20 mouse cellular contexts compared by ENCODE assay signal in genomic region chr2:84837107-84837506, GRCm38 (mm10). TPM values are rescaled to one million over a fixed set of nuclear protein-coding genes. Genes with fewer than 3 reads are reported as not detected.
DNase-seq lines count a peak whose midpoint lies in the region; ATAC-seq and TF ChIP-seq lines count a peak whose summit lies in the region.
"Had no signal": no experiment of that assay in that cellular context is flagged by ENCODE, and none has a peak within 500 bp of the region (broad histone marks: within the 10 kb centered on the region; RNA-seq: fewer than 3 reads in every experiment).

No protein-coding gene starts in this region.

- H3K4me3 ChIP-seq in midbrain, embryonic 11.5 days (ENCODE audit: low read depth, low read length): no peak overlapping the region
- no peak overlapping the region for H3K4me3 ChIP-seq in midbrain, embryonic 15.5 days
- H3K4me3 ChIP-seq in spleen, adult 2 months (ENCODE audit: extremely low read depth, insufficient read depth, insufficient read length): no peak overlapping the region
- H3K4me3 ChIP-seq: forebrain, embryonic 10.5 days; heart, embryonic 15.5 days; left cerebral cortex, adult 2 months had no signal

- intact Hi-C loops in heart, postnatal 10 days (cut with DNase I): loop anchor here (10.0 kb wide), 1 partner anchor 168 kb away; no protein-coding TSS in a partner anchor

- H3K27me3 ChIP-seq in midbrain, embryonic 11.5 days (ENCODE audit: control insufficient read depth, insufficient read depth, low read length): peaks cover 19% of the 10 kb centered on the region
- H3K27me3 ChIP-seq in midbrain, embryonic 15.5 days (replicated peaks): peaks cover 44% of the 10 kb centered on the region
- H3K27me3 ChIP-seq in spleen, adult 2 months (ENCODE audit: control insufficient read depth, insufficient read depth, low read length): no peaks in the 10 kb centered on the region; the same call in 1 of the 2 replicates

- 69% methylated on average over 8 of the region's 8 CpGs for WGBS in midbrain, embryonic 11.5 days
- 69% methylated on average over 8 of the region's 8 CpGs for WGBS in midbrain, embryonic 15.5 days
- WGBS in spleen, adult 2 months: 39% methylated on average over 8 of the region's 8 CpGs

- no peak for TF ChIP-seq CTCF in spleen, adult 2 months (IDR thresholded peaks at IDR 0.05; ENCODE audit: extremely low read depth, insufficient read depth, insufficient read length, insufficient replicate concordance)

- H3K4me1 ChIP-seq in midbrain, embryonic 11.5 days (ENCODE audit: control insufficient read depth, insufficient read depth, low read length): peaks cover 14% of the 10 kb centered on the region
- peaks cover 21% of the 10 kb centered on the region for H3K4me1 ChIP-seq in midbrain, embryonic 15.5 days
- peaks cover 16% of the 10 kb centered on the region for H3K4me1 ChIP-seq in spleen, adult 2 months (ENCODE audit: control insufficient read depth, insufficient read depth, insufficient read length)

- no peak for ATAC-seq in midbrain, embryonic 11.5 days (ENCODE audit: low FRiP score)
- no peak for ATAC-seq in midbrain, embryonic 15.5 days (replicated peaks)
- ATAC-seq in megakaryocyte progenitor cell, adult 5-6 weeks (replicated peaks; ENCODE audit: poor library complexity): no peak

- no peak overlapping the region for H3K9ac ChIP-seq in midbrain, embryonic 11.5 days (ENCODE audit: low read length)
- H3K9ac ChIP-seq in midbrain, embryonic 15.5 days: no peak overlapping the region
- H3K9ac ChIP-seq: heart, embryonic 15.5 days had no signal

- no peak overlapping the region for H3K27ac ChIP-seq in midbrain, embryonic 11.5 days (ENCODE audit: low read depth, low read length)
- no peak overlapping the region for H3K27ac ChIP-seq in midbrain, embryonic 15.5 days
- peak overlapping the region; percentile 36; the same call in 1 of the 2 replicates for H3K27ac ChIP-seq in spleen, adult 2 months (ENCODE audit: insufficient read depth, low read length)
- H3K27ac ChIP-seq: forebrain, embryonic 10.5 days; heart, embryonic 15.5 days; left cerebral cortex, adult 2 months; stomach, postnatal 0 days had no signal

- TF ChIP-seq POLR2A in spleen, adult 2 months (IDR thresholded peaks at IDR 0.05; ENCODE audit: low read depth, low read length): no peak

- DNase-seq in midbrain, embryonic 11.5 days (ENCODE audit: low spot score, missing footprints): peak; percentile 76
- DNase-seq in ZHBTc4 (ENCODE audit: low read depth, low spot score): peak; percentile 85
- DNase-seq in spleen, adult 2 months (ENCODE audit: low read depth in 1 of 2, low spot score in 2 of 2): peak; percentile 28 to 65
- peak; percentile 69 to 82 for DNase-seq in thymus, postnatal 36 days
- no peak for DNase-seq in heart, postnatal 10 days
- DNase-seq: adrenal gland, postnatal 10 days; cerebellum, adult 8-10 months; heart, adult 18-20 months; lung, postnatal 14 days had no signal

- no peak overlapping the region for H3K4me2 ChIP-seq in midbrain, embryonic 11.5 days
- H3K4me2 ChIP-seq in midbrain, embryonic 15.5 days: no peak overlapping the region
- H3K4me2 ChIP-seq: heart, embryonic 15.5 days had no signal

- no peaks in the 10 kb centered on the region for H3K9me3 ChIP-seq in midbrain, embryonic 11.5 days (ENCODE audit: control insufficient read depth, low read length)
- H3K9me3 ChIP-seq in midbrain, embryonic 15.5 days: no peaks in the 10 kb centered on the region
- H3K9me3 ChIP-seq: forebrain, embryonic 10.5 days; heart, embryonic 15.5 days had no signal

- H3K36me3 ChIP-seq in midbrain, embryonic 11.5 days (ENCODE audit: control insufficient read depth, insufficient read depth, low read length): no peaks in the 10 kb centered on the region
- H3K36me3 ChIP-seq in midbrain, embryonic 15.5 days (replicated peaks): no peaks in the 10 kb centered on the region
- H3K36me3 ChIP-seq in spleen, adult 2 months (ENCODE audit: control insufficient read depth, insufficient read depth, low read length): no peaks in the 10 kb centered on the region
- H3K36me3 ChIP-seq: forebrain, embryonic 10.5 days; heart, embryonic 15.5 days had no signal

RNA-seq across cellular contexts. Expression of gene Slc43a1, which starts 1.5 kb away (rescaled TPM):
- 16.3 and 18.6 TPM in 2 replicates for polyA plus RNA-seq in midbrain, embryonic 11.5 days (2014; fragmentation: Nextera tagmentation; extraction: Ambion mirVana)
- 1.2 and 1.9 TPM in 2 replicates for polyA plus RNA-seq in midbrain, embryonic 15.5 days (2015; fragmentation: Nextera tagmentation; extraction: Ambion mirVana)
- 59.6 and 70.0 TPM in 2 replicates for polyA plus RNA-seq in spleen, adult 2 months (2012; rRNA removed)
- 25.7 and 33.4 TPM in 2 replicates for total RNA-seq in megakaryocyte progenitor cell, adult 5-6 weeks (2015)
- 14.2 and 15.0 TPM in 2 replicates for total RNA-seq in megakaryocyte progenitor cell, adult 5-6 weeks (2017)
- 1 to 10 TPM; 2.2 to 3.4 TPM for total RNA-seq in heart, postnatal 10 days (2021)

RNA-seq across cellular contexts. Expression of gene Timm10, which starts 10.3 kb away (rescaled TPM):
- 38.1 and 43.1 TPM in 2 replicates for polyA plus RNA-seq in midbrain, embryonic 11.5 days (2014; fragmentation: Nextera tagmentation; extraction: Ambion mirVana)
- polyA plus RNA-seq in midbrain, embryonic 15.5 days (2015; fragmentation: Nextera tagmentation; extraction: Ambion mirVana): 70.1 and 82.8 TPM in 2 replicates
- polyA plus RNA-seq in spleen, adult 2 months (2012; rRNA removed): 19.0 and 24.4 TPM in 2 replicates
- total RNA-seq in megakaryocyte progenitor cell, adult 5-6 weeks (2015): 40.2 and 55.6 TPM in 2 replicates
- total RNA-seq in megakaryocyte progenitor cell, adult 5-6 weeks (2017): 39.6 and 46.2 TPM in 2 replicates
- total RNA-seq in heart, postnatal 10 days (2021): 100 to 1,000 TPM; 122 to 124 TPM

RNA-seq across cellular contexts. Expression of gene Smtnl1, which starts 14.7 kb away (rescaled TPM):
- polyA plus RNA-seq in midbrain, embryonic 11.5 days (2014; fragmentation: Nextera tagmentation; extraction: Ambion mirVana): 0.15 TPM in 1 of 2 replicates, not detected in the other
- not detected in 2 replicates for polyA plus RNA-seq in midbrain, embryonic 15.5 days (2015; fragmentation: Nextera tagmentation; extraction: Ambion mirVana)
- 0.04 TPM in 1 of 2 replicates, not detected in the other for polyA plus RNA-seq in spleen, adult 2 months (2012; rRNA removed)
- not detected in 2 replicates for total RNA-seq in megakaryocyte progenitor cell, adult 5-6 weeks (2015)
- total RNA-seq in megakaryocyte progenitor cell, adult 5-6 weeks (2017): 0.24 TPM in 1 of 2 replicates, not detected in the other
- total RNA-seq in heart, postnatal 10 days (2021): under 1 TPM in 1 of 2 experiments, not detected in 1; 0.14 TPM
- total RNA-seq: heart, adult 18-20 months; left cerebral cortex, adult 2 months; midbrain, postnatal 0 days had no signal
- polyA plus RNA-seq: forebrain, embryonic 10.5 days; hindbrain, embryonic 11.5 days; intestine, embryonic 14.5 days; large intestine, adult 2 months; liver, adult 2 months; midbrain, postnatal 0 days; stomach, postnatal 0 days had no signal

RNA-seq across cellular contexts. Expression of gene Ube2l6, which starts 38.5 kb away (rescaled TPM):
- 39.4 and 39.5 TPM in 2 replicates for polyA plus RNA-seq in midbrain, embryonic 11.5 days (2014; fragmentation: Nextera tagmentation; extraction: Ambion mirVana)
- 21.6 and 25.7 TPM in 2 replicates for polyA plus RNA-seq in midbrain, embryonic 15.5 days (2015; fragmentation: Nextera tagmentation; extraction: Ambion mirVana)
- 125 and 250 TPM in 2 replicates for polyA plus RNA-seq in spleen, adult 2 months (2012; rRNA removed)
- total RNA-seq in megakaryocyte progenitor cell, adult 5-6 weeks (2015): 9.6 and 11.2 TPM in 2 replicates
- total RNA-seq in megakaryocyte progenitor cell, adult 5-6 weeks (2017): 8.5 and 12.7 TPM in 2 replicates
- 10 to 100 TPM; 22.3 to 36.8 TPM for total RNA-seq in heart, postnatal 10 days (2021)

RNA-seq across cellular contexts. Expression of gene Rtn4rl2, which starts 49.4 kb away (rescaled TPM):
- 1.4 and 1.6 TPM in 2 replicates for polyA plus RNA-seq in midbrain, embryonic 11.5 days (2014; fragmentation: Nextera tagmentation; extraction: Ambion mirVana)
- polyA plus RNA-seq in midbrain, embryonic 15.5 days (2015; fragmentation: Nextera tagmentation; extraction: Ambion mirVana): 4.9 and 6.0 TPM in 2 replicates
- 3.0 and 7.3 TPM in 2 replicates for polyA plus RNA-seq in spleen, adult 2 months (2012; rRNA removed)
- not detected in 2 replicates for total RNA-seq in megakaryocyte progenitor cell, adult 5-6 weeks (2015)
- not detected in 2 replicates for total RNA-seq in megakaryocyte progenitor cell, adult 5-6 weeks (2017)
- total RNA-seq in heart, postnatal 10 days (2021): 1 to 10 TPM; 4.0 to 8.0 TPM
- total RNA-seq: liver, adult 2 months had no signal

Comparison
In these comparisons a context has a peak if more than half of its experiments do, and no peak if none do; other contexts are left out.
1. DNase-seq: peak in midbrain, embryonic 11.5 days (single experiment), ZHBTc4 (single experiment), spleen, adult 2 months (2 of 2) and thymus, postnatal 36 days (2 of 2); none in heart, postnatal 10 days (0 of 2).